Mouse (Mus musculus) midbrain, embryonic 12.5 days (tissue): Measurements from ENCODE around the gene Aldh16a1. TPM values are rescaled to one million over a fixed set of nuclear protein-coding genes. Genes with fewer than 3 reads are reported as not detected.

Source experiments
- ATAC-seq: fragments of 200-750 bp; cut with Nextera tagmentation; 2 replicates; pipeline ENCODE4 v1.8.0; 2017; ENCODE audit warnings: low read depth, moderate TSS enrichment, moderate library complexity; ENCODE audit not compliant: low FRiP score
- H3K27ac ChIP-seq: fragments of 300-500 bp; sonication (generic); replicated peaks from 2 replicates; pipeline ENCODE4 v1.5.1; 2016; ENCODE audit warnings: mild to moderate bottlenecking
- H3K27me3 ChIP-seq: fragments of 300-500 bp; sonication (generic); 2 replicates; pipeline ENCODE4 v1.6.1; 2016; ENCODE audit warnings: mild to moderate bottlenecking
- H3K36me3 ChIP-seq: fragments of 300-500 bp; sonication (generic); 2 replicates; pipeline ENCODE4 v1.6.1; 2016
- H3K4me1 ChIP-seq: fragments of 300-500 bp; sonication (generic); 2 replicates; pipeline ENCODE4 v1.6.1; 2016
- H3K4me2 ChIP-seq: fragments of 300-500 bp; sonication (generic); replicated peaks from 2 replicates; pipeline ENCODE4 v1.6.1; 2016; ENCODE audit warnings: mild to moderate bottlenecking, moderate library complexity
- H3K4me3 ChIP-seq: fragments of 300-500 bp; sonication (generic); 2 replicates; pipeline ENCODE4 v1.5.1; 2016; ENCODE audit warnings: mild to moderate bottlenecking
- H3K9ac ChIP-seq: fragments of 300-500 bp; sonication (generic); replicated peaks from 2 replicates; pipeline ENCODE4 v1.6.1; 2016; ENCODE audit warnings: mild to moderate bottlenecking, moderate library complexity
- H3K9me3 ChIP-seq: fragments of 300-500 bp; sonication (generic); 2 replicates; pipeline ENCODE4 v1.6.1; 2016; ENCODE audit warnings: mild to moderate bottlenecking
- WGBS: fragments of 180-500 bp; shearing (Covaris S2); methylation state at CpG from one replicate; pipeline ENCODE4 v1.1.7; 2016; 5-methylcytosine and 5-hydroxymethylcytosine counted together
- polyA plus RNA-seq: library from polyadenylated mRNA; unstranded; fragments of >200 nt; fragmentation: Nextera tagmentation; extraction: Ambion mirVana; gene quantifications from 2 replicates; pipeline ENCODE4 v1.2.1, GENCODE M21; 2016

Aldh16a1 gene
- 38.0 and 39.4 TPM in 2 replicates for polyA plus RNA-seq

DNA sequence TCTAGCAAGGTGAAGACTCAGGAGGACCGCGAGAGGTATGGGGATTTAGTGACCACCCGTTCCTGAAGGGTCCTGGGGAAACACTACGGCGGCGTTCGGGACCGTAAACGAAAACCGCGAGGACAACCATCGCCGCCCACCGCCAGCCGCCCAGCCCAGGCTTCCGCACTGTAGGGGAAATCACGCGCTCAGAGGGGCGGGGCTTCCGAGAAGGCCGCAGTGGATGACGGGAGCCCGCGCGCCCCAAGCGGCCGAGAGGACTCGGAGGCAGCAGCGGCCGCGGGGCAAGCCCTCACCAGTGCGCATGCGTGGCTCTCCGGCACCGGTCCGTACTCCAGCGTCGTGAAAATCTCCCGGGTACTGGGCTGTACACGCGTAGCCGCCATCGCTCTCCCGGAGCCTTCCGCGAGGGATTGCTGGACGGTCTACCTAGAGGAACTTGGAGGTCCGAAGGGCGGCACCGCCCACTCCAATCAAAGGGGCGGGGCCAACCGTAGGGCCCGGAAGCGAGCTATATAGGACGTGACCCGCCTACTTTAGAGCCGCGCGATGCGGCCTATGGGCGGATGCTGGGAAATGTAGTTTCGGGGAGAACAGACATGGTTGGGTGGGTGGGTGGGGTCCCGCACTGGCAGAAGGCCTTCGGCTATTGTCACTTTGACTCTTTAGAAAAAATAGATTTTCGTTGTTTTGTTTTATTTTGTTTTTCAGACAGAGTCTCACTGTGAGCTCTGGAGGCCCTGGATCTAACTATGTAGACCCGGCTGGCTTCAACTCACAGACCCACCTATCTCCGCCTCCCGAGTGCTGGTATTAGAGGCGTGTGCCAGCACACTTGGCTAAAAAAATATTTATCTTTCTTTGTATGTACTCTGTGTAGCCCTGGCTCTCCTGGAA, at the start of gene Aldh16a1, which contains the start of gene Pih1d1:
Aldh16a1 (minus strand) TSS at position 489 of the 897 bp plus-strand sequence.
Pih1d1 (plus strand) TSS at position 208 of the 897 bp plus-strand sequence.
- H3K9ac ChIP-seq, result peak within 1 kb of the TSS; percentile 86
- peak; percentile 94 for ATAC-seq
- H3K27me3 ChIP-seq, result no peaks in the 10 kb centered on the region
- 5% methylated on average over 69 of the region's 69 CpGs for WGBS
- peak within 1 kb of the TSS; percentile 93 for H3K27ac ChIP-seq
- H3K9me3 ChIP-seq, result no peaks in the 10 kb centered on the region
- peak within 1 kb of the TSS; percentile 78 for H3K4me2 ChIP-seq
- peak within 1 kb of the TSS; percentile 69 for H3K4me3 ChIP-seq
- peaks cover 22% of the 10 kb centered on the region for H3K4me1 ChIP-seq
- peaks cover 16% of the 10 kb centered on the region for H3K36me3 ChIP-seq

DNA sequence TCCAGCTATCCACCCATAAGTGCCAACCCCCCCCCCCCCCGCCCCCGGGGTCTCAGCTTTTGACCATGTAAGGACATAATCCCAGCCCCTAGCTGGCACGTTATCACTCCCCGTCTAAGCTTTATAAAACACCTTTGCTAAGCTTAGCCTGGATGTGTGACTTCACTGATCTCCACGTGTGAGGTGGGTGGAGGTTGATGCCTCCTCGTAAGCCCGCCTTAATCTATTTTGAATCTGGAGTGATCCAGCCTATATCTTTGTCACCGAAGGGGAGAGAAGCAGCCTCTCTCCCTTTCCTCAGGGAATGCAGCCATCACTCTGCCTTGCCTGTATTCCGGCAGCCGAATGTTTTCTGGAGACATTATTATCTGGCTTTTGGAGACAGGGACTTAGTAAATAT, 48.3 kb upstream of the Aldh16a1 start:
- Histone ChIP-seq H3K9me3 (no peaks in the 10 kb centered on the region), H3K27me3 (peaks cover 31% of the 10 kb centered on the region), H3K4me3 (no peak overlapping the region), H3K4me1 (peaks cover 8% of the 10 kb centered on the region; the same call in 1 of the 2 replicates), H3K27ac (no peak overlapping the region), H3K36me3 (no peaks in the 10 kb centered on the region), H3K4me2 (no peak overlapping the region), H3K9ac (no peak overlapping the region)
- ATAC-seq, result no peak
- 65% methylated on average over 10 of the region's 10 CpGs for WGBS

GRCm38 (mm10) chr7:45198961-45199360, 44.6 kb upstream of the Aldh16a1 start:
- WGBS, result 84% methylated on average over 11 of the region's 11 CpGs
- Histone ChIP-seq H3K9ac (no peak overlapping the region), H3K36me3 (no peaks in the 10 kb centered on the region), H3K9me3 (no peaks in the 10 kb centered on the region), H3K4me2 (no peak overlapping the region), H3K27me3 (peaks cover 30% of the 10 kb centered on the region), H3K27ac (no peak overlapping the region), H3K4me1 (peaks cover 8% of the 10 kb centered on the region; the same call in 1 of the 2 replicates), H3K4me3 (no peak overlapping the region)
- ATAC-seq, result no peak

- H3K27ac ChIP-seq, result no peak overlapping the region
- H3K4me2 ChIP-seq, result no peak overlapping the region
- H3K4me3 ChIP-seq, result no peak overlapping the region
- peaks cover 8% of the 10 kb centered on the region; the same call in 1 of the 2 replicates for H3K4me1 ChIP-seq
- peaks cover 24% of the 10 kb centered on the region for H3K27me3 ChIP-seq
- no peaks in the 10 kb centered on the region for H3K9me3 ChIP-seq
- WGBS, result 16% methylated on average over 5 of the region's 5 CpGs
- ATAC-seq, result peak; percentile 48; the same call in 1 of the 2 replicates
- H3K9ac ChIP-seq, result no peak overlapping the region
- no peaks in the 10 kb centered on the region for H3K36me3 ChIP-seq
These were observed 44.1 kb upstream of the Aldh16a1 start for GRCm38 (mm10) chr7:45198435-45198834.

DNA sequence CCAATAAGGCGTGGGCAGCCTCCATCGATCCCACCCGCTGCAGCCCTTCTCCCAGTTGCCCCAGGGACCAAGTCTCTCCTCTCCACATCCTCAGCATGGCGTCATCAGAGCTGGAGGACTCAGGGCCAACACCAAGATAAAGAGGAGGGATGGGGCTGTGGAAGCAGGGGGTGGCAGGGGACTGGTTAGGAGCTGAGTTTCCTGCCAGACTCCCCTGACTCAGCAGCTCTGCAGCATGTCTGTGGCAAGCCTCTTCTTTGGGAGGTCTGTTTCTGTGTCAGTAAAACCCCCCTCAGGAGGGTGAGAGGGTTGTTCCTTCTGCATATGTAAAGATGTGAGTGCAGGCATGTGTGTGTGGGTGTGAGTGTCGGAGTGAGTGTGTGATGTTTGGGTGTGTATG, 42.6 kb upstream of the Aldh16a1 start:
- Histone ChIP-seq H3K9ac (no peak overlapping the region), H3K9me3 (no peaks in the 10 kb centered on the region), H3K27me3 (peaks cover 12% of the 10 kb centered on the region; the same call in 1 of the 2 replicates), H3K36me3 (no peaks in the 10 kb centered on the region), H3K4me3 (no peak overlapping the region), H3K4me1 (peaks cover 8% of the 10 kb centered on the region; the same call in 1 of the 2 replicates), H3K4me2 (no peak overlapping the region), H3K27ac (no peak overlapping the region)
- no peak for ATAC-seq
- 69% methylated on average over 5 of the region's 5 CpGs for WGBS

- H3K4me1 ChIP-seq, result peaks cover 11% of the 10 kb centered on the region; the same call in 1 of the 2 replicates
- no peak for ATAC-seq
- 85% methylated on average over 4 of the region's 4 CpGs for WGBS
- H3K4me3 ChIP-seq, result no peak overlapping the region
- no peak overlapping the region for H3K9ac ChIP-seq
- H3K9me3 ChIP-seq, result no peaks in the 10 kb centered on the region
- no peak overlapping the region for H3K27ac ChIP-seq
- H3K27me3 ChIP-seq, result peaks cover 20% of the 10 kb centered on the region
- no peak overlapping the region for H3K4me2 ChIP-seq
- no peaks in the 10 kb centered on the region for H3K36me3 ChIP-seq
These were observed 41.8 kb upstream of the Aldh16a1 start for GRCm38 (mm10) chr7:45196176-45196535.

GRCm38 (mm10) chr7:45195341-45196175, 41.2 kb upstream of the Aldh16a1 start:
- Histone ChIP-seq H3K27me3 (peaks cover 25% of the 10 kb centered on the region), H3K27ac (no peak overlapping the region), H3K4me1 (peaks cover 11% of the 10 kb centered on the region; the same call in 1 of the 2 replicates), H3K4me2 (no peak overlapping the region), H3K9me3 (no peaks in the 10 kb centered on the region), H3K9ac (no peak overlapping the region), H3K36me3 (no peaks in the 10 kb centered on the region), H3K4me3 (no peak overlapping the region)
- 62% methylated on average over 13 of the region's 13 CpGs for WGBS
- ATAC-seq, result no peak

DNA sequence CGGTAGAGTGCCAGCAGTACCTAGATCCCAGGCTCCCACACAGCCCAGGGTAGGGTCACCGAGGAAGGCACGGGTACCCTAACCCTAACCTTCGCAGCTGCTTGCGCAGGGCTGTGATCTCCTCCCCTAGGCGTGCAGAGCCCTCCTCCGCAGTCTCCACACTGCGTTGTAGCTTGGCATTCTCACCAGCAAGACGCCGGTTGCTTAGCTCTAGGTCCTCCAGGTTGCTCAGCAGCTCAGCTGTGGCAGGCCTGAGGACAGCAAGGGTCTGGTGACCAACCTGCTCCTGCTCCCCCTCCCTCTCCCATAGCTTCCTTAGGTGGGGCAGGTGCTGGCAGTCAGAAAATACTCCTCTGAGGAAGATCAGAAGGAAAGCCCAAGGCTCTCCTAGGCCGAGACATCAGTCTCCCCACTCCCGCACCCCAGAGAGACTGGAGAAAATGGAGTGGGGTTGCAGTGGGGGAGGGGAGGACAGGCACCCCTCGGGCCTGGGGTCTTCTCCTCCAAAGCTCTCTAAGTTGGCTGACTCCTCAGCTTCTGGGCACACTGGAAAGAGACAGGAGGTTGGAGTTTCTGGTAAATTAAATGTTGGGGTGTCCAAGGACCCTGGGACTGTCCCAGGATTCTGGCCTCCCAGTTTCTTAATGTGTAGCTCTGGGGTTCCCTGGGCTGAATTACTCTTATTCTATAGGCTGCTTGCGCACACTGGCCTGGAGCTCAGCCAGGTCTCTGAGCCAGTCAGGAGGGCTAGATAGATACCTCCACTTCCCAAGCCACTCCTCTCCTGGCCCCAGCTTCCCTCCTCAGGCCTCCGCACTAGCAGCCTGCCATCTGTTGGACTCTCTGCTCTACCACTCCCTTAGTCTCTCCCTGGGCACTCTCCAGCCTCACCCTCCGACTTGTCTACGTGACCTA, 39.7 kb upstream of the Aldh16a1 start:
- Histone ChIP-seq H3K9ac (no peak overlapping the region), H3K4me1 (peaks cover 11% of the 10 kb centered on the region; the same call in 1 of the 2 replicates), H3K4me3 (no peak overlapping the region), H3K27ac (no peak overlapping the region), H3K27me3 (peaks cover 33% of the 10 kb centered on the region), H3K36me3 (no peaks in the 10 kb centered on the region), H3K9me3 (no peaks in the 10 kb centered on the region), H3K4me2 (no peak overlapping the region)
- WGBS, result 76% methylated on average over 17 of the region's 17 CpGs
- ATAC-seq, result no peak

GRCm38 (mm10) chr7:45193406-45193805, 39.0 kb upstream of the Aldh16a1 start:
- Histone ChIP-seq H3K27ac (no peak overlapping the region), H3K4me2 (no peak overlapping the region), H3K27me3 (peaks cover 39% of the 10 kb centered on the region), H3K4me3 (no peak overlapping the region), H3K9ac (no peak overlapping the region), H3K36me3 (no peaks in the 10 kb centered on the region), H3K9me3 (no peaks in the 10 kb centered on the region), H3K4me1 (peaks cover 11% of the 10 kb centered on the region; the same call in 1 of the 2 replicates)
- ATAC-seq, result no peak
- WGBS, result 57% methylated on average over 5 of the region's 5 CpGs

DNA sequence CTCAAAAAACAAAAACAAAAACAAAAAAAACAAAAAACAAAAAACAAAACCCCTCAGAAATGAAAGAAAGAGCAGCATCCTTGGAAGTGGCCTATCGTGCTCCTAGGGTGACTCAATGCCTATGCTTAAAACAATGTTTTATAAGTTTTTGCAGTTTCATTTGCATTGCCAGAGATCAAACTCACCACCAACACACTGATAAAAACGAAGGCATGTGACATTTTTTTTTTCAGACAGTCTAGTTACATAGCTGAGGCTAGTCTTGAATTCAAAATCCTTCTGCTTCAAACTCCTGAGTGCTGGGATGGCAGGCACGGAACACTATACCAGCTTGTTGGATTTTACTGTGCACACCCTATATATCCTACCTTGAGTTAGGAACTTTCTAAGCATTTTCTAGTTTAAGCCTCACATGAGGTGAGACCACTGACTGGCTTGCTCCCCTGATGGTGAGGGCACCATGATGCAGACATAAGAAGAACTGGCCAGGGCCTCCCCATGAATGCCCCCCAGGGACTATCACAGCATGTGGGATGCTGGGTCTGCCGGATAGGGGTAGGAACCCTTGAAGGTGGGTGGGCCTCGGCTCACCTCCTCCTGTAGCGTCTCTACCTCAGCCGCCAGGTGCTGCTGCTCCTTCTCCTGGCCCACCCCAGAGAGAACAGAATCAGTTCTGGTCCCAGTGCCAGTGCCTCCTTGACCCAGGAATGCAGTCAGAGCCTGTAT, 38.4 kb upstream of the Aldh16a1 start:
- H3K4me1 ChIP-seq, result peaks cover 7% of the 10 kb centered on the region; the same call in 1 of the 2 replicates
- ATAC-seq, result no peak
- peaks cover 46% of the 10 kb centered on the region for H3K27me3 ChIP-seq

More for the DNA sequence above, 38.4 kb upstream of the Aldh16a1 start:
- H3K9ac ChIP-seq, result no peak overlapping the region; the same call in 1 of the 2 replicates
- H3K27ac ChIP-seq, result no peak overlapping the region
- no peak overlapping the region for H3K4me3 ChIP-seq
- H3K9me3 ChIP-seq, result no peaks in the 10 kb centered on the region
- 78% methylated on average over 7 of the region's 7 CpGs for WGBS
- no peak overlapping the region for H3K4me2 ChIP-seq
- H3K36me3 ChIP-seq, result no peaks in the 10 kb centered on the region
